Mouse (Mus musculus) thymus, adult 2 months (tissue): ENCODE measurements at regions not wholly inside any gene's neighbourhood (a gene's known extent, or its start where the extent isn't known, plus 50 kb on each side); places are given as distances from the start of the nearest gene placed in this dataset.
"Not testable (repeated sequence)": the region's sequence is repeated elsewhere in the genome, so short reads cannot be mapped to it uniquely, and the experiment has no call there.

ENCODE experiments used
- DNase-seq: peaks from one replicate; pipeline ENCODE4 v3.0.0; 2021
- H3K27ac ChIP-seq: fragments of 200-500 bp; 2 replicates; pipeline ENCODE4 v1.5.1; 2012; ENCODE audit warnings: low read length, control low read depth; ENCODE audit not compliant: control insufficient read depth, insufficient read depth
- H3K27me3 ChIP-seq: fragments of 200-500 bp; 2 replicates; pipeline ENCODE4 v1.6.1; 2012; ENCODE audit warnings: mild to moderate bottlenecking, low read length, moderate library complexity, mixed read lengths; ENCODE audit not compliant: control insufficient read depth, insufficient read depth
- H3K36me3 ChIP-seq: fragments of 200-500 bp; 2 replicates; pipeline ENCODE4 v1.6.1; 2012; ENCODE audit warnings: mild to moderate bottlenecking, low read length, moderate library complexity; ENCODE audit not compliant: control insufficient read depth, insufficient read depth
- H3K4me1 ChIP-seq: fragments of 200-500 bp; replicated peaks from 2 replicates; pipeline ENCODE4 v1.6.1; 2012; ENCODE audit warnings: low read length; ENCODE audit not compliant: control insufficient read depth, insufficient read depth
- H3K4me3 ChIP-seq: fragments of 200-500 bp; 2 replicates; pipeline ENCODE4 v1.5.1; 2012; ENCODE audit warnings: mild to moderate bottlenecking, low read length, control low read depth, moderate library complexity; ENCODE audit not compliant: control insufficient read depth, insufficient read depth
- CTCF ChIP-seq: fragments of 200-500 bp; IDR thresholded peaks from 2 replicates; pipeline ENCODE4 v1.5.1; 2012; ENCODE audit warnings: mild to moderate bottlenecking, control low read depth, low read length, moderate library complexity, borderline replicate concordance; ENCODE audit not compliant: control insufficient read depth, poor library complexity, insufficient read depth; ENCODE audit errors: extremely low read depth
- POLR2A ChIP-seq: fragments of 200-500 bp; IDR thresholded peaks from 2 replicates; pipeline ENCODE4 v1.6.1; 2012; ENCODE audit warnings: mild to moderate bottlenecking, low read length, control low read depth, moderate library complexity; ENCODE audit not compliant: control insufficient read depth, poor library complexity, insufficient read depth; ENCODE audit errors: extremely low read depth
- WGBS: fragments of 180-500 bp; shearing (Covaris S2); methylation state at CpG from one replicate; pipeline ENCODE4 v1.1.7; 2018; 5-methylcytosine and 5-hydroxymethylcytosine counted together

DNA sequence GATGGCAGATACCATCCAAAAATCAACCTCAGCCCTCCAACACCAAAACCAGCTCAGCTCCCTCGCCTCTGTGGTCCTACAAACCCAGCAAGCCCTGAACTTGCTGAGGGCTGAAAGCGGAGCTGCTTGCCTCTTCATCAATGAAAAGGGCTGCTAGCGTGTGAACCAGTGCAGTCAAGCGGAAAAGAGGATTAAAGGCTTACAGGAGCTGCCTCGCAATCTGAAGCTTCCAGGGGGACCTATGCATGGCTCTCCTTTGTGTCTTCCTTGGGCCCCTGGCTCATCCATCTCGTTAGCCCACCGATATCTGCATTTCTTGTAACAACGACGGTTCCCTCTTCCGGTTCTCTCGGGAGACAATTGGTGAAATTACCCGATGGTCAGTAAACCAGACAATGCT lies 107.3 kb upstream of the Ipo5 start:
- TF ChIP-seq POLR2A (no peak), CTCF (no peak)
- WGBS = 31% methylated on average over 12 of the region's 12 CpGs
- Histone ChIP-seq H3K27ac (no peak overlapping the region), H3K36me3 (no peaks in the 10 kb centered on the region), H3K27me3 (no peaks in the 10 kb centered on the region), H3K4me1 (no peaks in the 10 kb centered on the region), H3K4me3 (no peak overlapping the region)
- DNase-seq = no peak

DNA sequence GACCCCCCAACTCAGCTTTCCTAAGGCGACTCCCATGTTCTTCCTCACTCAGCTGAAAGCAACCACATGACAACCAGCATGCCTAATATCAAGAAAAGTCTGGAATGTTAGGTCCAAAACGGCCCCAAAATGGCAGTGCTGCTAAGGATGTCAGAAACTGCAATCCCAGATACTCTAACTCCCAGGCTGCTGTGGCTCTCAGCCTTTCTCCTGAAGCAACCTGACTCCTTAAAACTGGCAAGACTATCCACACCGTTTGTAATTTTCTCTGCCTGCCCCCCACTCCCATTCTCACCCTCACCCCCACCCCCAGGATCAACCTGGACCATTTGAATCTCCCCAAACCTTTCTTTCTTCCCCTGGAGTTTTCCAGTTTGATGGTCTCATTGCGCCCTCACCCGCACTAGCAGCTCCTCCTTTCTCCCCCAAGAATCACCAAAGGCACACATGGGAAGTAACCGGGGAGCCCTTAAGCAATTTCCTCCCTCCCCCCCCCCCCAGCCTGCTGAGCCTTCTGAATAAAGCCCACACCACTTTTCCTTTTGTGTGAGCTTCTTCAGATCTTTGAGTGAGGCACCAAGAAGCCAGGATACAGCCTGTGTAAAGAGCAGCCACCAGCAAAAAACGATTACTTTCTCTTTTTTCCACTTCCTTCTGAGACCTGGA lies 106.7 kb upstream of the Ipo5 start:
- Histone ChIP-seq H3K4me3 (no peak overlapping the region), H3K4me1 (no peaks in the 10 kb centered on the region), H3K27me3 (no peaks in the 10 kb centered on the region), H3K27ac (no peak overlapping the region), H3K36me3 (no peaks in the 10 kb centered on the region)
- no peak for DNase-seq
- WGBS = 41% methylated on average over 7 of the region's 7 CpGs
- TF ChIP-seq CTCF (no peak), POLR2A (no peak)

DNA sequence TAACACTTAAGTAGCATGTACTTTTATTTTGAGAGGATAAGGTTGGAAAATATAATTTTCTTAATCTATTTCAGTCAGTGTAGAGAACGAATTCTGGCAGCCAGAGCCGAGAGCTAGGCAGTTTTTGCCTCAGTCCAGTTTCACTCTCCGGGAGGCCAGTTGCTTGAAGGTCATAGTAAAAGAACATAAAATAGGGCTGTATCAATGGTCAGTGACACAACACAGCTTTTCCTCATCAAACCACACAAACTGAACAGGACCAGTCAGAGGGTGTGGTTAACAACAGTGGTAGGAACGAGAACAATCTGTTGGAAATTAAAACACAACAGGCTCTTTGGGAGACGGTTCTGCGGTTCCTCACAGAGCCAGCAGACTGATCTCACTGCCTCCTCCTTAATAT lies 105.9 kb upstream of the Ipo5 start:
- Histone ChIP-seq H3K4me1 (no peaks in the 10 kb centered on the region), H3K27me3 (no peaks in the 10 kb centered on the region), H3K36me3 (no peaks in the 10 kb centered on the region), H3K4me3 (no peak overlapping the region), H3K27ac (no peak overlapping the region)
- WGBS = 83% methylated on average over 6 of the region's 6 CpGs
- TF ChIP-seq POLR2A (no peak), CTCF (no peak)
- no peak for DNase-seq

DNA sequence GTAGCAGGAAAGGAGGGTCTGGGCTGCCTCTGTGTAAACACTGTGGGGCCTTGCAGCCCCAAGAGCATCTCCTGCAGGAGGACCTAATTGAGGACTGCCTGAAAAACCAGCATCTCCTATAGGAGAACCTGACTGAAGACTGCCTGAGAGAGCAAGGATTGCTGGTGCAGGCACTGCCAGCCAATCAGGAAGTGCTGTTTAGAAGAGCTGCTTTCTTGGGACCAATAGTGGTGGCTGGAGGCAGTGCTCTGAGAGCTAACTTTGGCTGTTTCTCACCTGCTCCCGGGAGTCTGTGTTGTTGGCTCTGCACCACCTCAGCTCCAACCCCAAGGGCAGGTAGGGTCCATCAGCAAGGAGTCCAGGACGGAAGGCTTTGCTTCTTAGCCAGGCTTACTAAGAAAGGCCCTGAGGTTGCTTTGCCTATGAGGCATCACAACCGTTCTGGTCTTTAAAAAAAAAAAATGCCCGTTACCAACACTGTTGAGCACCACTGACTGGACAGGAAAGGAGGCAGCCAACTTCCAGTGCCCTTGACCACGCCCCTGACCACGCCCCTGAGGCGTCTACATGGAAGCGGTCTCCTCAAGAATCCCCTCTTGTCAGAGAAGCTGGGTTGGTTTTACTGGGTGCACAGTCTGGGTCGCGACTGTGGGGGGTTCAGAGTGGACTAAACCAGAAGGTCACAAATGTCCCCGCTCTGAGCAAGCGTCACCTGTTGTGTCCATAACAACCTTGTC lies 105.0 kb upstream of the Ipo5 start:
- H3K36me3 ChIP-seq, H3K27me3 ChIP-seq, H3K4me1 ChIP-seq, DNase-seq, H3K4me3 ChIP-seq, H3K27ac ChIP-seq: not testable (repeated sequence)
- WGBS = 66% methylated on average over 12 of the region's 12 CpGs

DNA sequence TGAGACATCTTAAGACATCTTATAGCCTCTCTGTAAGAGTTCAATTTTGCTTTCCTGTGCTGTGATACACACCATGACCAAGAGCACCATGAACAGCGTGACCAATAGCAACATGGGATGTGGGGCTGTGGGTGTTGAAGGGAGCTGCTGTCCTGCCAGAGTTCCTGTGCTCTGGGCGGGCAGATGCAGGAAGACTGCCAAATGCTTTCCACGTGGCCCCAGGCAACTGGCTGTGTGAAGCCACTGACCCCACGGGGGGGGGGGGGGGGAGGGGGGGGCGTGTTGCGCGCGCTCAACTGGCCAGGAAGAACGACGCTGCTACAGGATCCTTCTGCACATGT lies 104.5 kb upstream of the Ipo5 start:
- 58% methylated on average over 6 of the region's 10 CpGs for WGBS
- TF ChIP-seq POLR2A = no peak
- TF ChIP-seq CTCF = no peak
- no peaks in the 10 kb centered on the region for H3K36me3 ChIP-seq
- no peak overlapping the region for H3K27ac ChIP-seq
- no peaks in the 10 kb centered on the region for H3K27me3 ChIP-seq
- no peaks in the 10 kb centered on the region for H3K4me1 ChIP-seq
- H3K4me3 ChIP-seq = no peak overlapping the region
- no peak for DNase-seq

DNA sequence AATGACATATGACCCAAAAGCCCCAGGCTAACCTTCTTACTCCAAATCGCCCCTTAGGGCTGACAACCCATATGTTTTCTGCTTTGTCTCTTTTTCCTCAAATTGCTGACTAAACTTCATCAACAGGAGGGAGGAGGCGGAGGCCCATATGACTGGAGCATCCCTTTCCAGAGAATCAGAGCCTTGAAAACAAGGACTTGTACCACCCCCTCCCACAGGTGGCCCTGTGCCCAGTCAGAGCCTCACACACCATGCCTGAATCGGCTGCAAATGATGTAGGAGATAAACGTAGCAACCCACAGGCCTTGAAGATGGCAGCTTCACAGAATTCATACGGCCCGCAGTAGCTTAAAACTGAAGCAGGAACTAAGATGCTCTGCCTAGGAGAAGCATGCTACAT lies 101.7 kb upstream of the Ipo5 start:
- no peak for DNase-seq
- H3K27me3 ChIP-seq = no peaks in the 10 kb centered on the region
- WGBS = 92% methylated on average over 6 of the region's 6 CpGs
- H3K4me1 ChIP-seq = no peaks in the 10 kb centered on the region
- TF ChIP-seq POLR2A (no peak), CTCF (no peak)
- no peaks in the 10 kb centered on the region for H3K36me3 ChIP-seq
- no peak overlapping the region for H3K4me3 ChIP-seq
- H3K27ac ChIP-seq = no peak overlapping the region

DNA sequence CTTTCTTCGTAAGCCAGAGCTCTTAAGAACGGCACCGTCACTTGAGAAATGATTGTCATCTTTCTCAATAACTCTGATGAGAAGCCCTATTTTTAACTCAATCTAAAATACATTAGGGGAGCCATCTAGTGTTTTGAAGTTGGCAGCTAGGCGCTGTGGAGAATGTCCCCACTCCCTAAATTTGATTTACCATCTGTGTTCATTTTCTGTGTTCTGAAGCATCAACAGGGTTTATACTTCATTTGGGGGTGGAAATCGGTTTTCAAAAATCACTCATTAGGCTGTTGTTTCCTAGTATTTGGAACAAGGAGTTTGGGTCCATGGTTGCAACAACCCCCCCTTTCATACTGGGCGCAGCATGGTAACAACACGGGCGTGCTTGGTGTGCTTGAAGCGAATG lies 97.1 kb upstream of the Ipo5 start:
- WGBS = 97% methylated on average over 9 of the region's 9 CpGs
- TF ChIP-seq POLR2A (no peak), CTCF (no peak)
- Histone ChIP-seq H3K4me1 (no peaks in the 10 kb centered on the region), H3K27me3 (no peaks in the 10 kb centered on the region), H3K27ac (no peak overlapping the region), H3K4me3 (no peak overlapping the region), H3K36me3 (no peaks in the 10 kb centered on the region)
- no peak for DNase-seq

DNA sequence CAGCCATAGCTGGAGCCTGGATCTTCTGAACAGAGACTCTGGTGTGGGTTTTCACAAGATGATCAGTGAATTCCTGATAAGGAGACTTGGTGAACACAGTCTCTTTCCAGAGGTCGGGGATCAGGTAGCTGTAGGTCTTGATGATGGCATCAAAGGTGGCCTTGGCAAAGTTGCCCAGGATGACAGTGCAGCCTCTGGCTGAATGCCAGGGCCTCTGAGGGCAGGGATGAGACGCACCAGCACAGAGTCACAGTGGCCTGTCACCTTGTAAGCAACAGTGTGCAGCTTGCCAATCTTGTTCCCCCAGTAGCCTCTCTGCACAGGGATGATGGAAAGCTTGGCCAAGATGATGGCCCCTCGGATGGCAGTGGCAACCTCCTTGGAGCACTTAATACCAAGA lies 95.9 kb upstream of the Ipo5 start:
- not testable (repeated sequence) for H3K27me3 ChIP-seq, H3K27ac ChIP-seq, H3K36me3 ChIP-seq, H3K4me1 ChIP-seq, H3K4me3 ChIP-seq, DNase-seq
- WGBS = 96% methylated on average over 3 of the region's 3 CpGs
